Mouse (Mus musculus): Measurements from ENCODE around the gene Amn. TPM values are rescaled to one million over a fixed set of nuclear protein-coding genes. Genes with fewer than 3 reads are reported as not detected.

Amn gene
- polyA plus RNA-seq, 1 experiment: 1,225 TPM

DNA sequence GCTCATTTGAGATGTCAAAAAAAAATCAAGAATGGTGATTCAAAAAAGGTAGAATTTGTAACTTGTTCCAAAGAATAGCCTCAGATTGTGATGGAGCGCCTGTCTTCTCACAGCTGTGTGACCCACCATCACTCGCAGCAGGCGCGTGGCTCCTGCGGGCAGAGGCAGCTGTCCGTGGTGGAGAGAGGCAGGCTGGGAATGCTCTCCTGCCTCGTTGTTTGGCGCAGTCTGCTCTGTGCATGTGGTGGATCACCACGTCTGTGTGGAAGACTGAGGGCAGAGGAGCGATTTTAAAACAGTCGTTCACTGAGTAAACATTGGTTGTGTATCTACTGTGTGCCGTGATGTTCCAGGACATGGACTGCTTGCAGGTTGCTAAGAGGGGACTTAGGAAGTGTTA is 27.2 kb upstream of the Amn start:
- H3K27ac ChIP-seq (ENCODE audit: insufficient read depth, low read depth, low read length): no peak overlapping the region
- TF ChIP-seq CTCF (IDR thresholded peaks at IDR 0.05; ENCODE audit: extremely low read depth, insufficient read length, insufficient replicate concordance, low read depth, low read length): no peak
- no peak for TF ChIP-seq POLR2A (IDR thresholded peaks at IDR 0.05; ENCODE audit: low read depth, low read length)
- no peaks in the 10 kb centered on the region for H3K27me3 ChIP-seq (ENCODE audit: control insufficient read depth, insufficient read depth, low read length)
- H3K4me3 ChIP-seq (ENCODE audit: low read depth, low read length): no peak overlapping the region
- no peaks in the 10 kb centered on the region for H3K4me1 ChIP-seq (ENCODE audit: control insufficient read depth, insufficient read depth, insufficient read length, low read length)
- WGBS: 84% methylated on average over 12 of the region's 12 CpGs
- H3K36me3 ChIP-seq (ENCODE audit: control insufficient read depth, insufficient read depth, low read length): peaks cover 61% of the 10 kb centered on the region

DNA sequence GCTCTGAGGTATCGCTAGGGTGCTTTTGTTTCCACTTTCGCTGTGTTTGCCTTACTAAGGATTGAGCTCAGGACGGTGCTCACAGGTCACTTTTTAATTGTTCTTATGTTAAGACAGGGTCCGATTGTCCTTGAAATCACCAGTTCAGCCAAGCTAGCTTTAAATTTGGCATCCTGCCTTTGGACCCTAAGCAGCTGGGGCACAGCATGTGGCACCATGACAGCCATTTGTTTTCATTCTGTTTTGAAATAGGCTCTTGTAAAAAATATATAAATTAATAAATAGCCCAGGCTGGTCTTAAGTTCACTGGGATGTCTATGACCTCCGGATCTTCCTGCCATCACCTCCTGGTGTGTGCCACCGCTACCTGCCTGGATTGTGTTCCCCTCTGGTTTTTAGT is 25.8 kb upstream of the Amn start:
- WGBS: 89% methylated on average over 6 of the region's 6 CpGs
- Histone ChIP-seq H3K4me1 (ENCODE audit: control insufficient read depth, insufficient read depth, insufficient read length, low read length) (no peaks in the 10 kb centered on the region), H3K36me3 (ENCODE audit: control insufficient read depth, insufficient read depth, low read length) (peaks cover 53% of the 10 kb centered on the region), H3K27me3 (ENCODE audit: control insufficient read depth, insufficient read depth, low read length) (no peaks in the 10 kb centered on the region), H3K4me3 (ENCODE audit: low read depth, low read length) (no peak overlapping the region), H3K27ac (ENCODE audit: insufficient read depth, low read depth, low read length) (no peak overlapping the region)
- TF ChIP-seq CTCF (IDR thresholded peaks at IDR 0.05; ENCODE audit: extremely low read depth, insufficient read length, insufficient replicate concordance, low read depth, low read length): no peak
- TF ChIP-seq POLR2A (IDR thresholded peaks at IDR 0.05; ENCODE audit: low read depth, low read length): no peak

DNA sequence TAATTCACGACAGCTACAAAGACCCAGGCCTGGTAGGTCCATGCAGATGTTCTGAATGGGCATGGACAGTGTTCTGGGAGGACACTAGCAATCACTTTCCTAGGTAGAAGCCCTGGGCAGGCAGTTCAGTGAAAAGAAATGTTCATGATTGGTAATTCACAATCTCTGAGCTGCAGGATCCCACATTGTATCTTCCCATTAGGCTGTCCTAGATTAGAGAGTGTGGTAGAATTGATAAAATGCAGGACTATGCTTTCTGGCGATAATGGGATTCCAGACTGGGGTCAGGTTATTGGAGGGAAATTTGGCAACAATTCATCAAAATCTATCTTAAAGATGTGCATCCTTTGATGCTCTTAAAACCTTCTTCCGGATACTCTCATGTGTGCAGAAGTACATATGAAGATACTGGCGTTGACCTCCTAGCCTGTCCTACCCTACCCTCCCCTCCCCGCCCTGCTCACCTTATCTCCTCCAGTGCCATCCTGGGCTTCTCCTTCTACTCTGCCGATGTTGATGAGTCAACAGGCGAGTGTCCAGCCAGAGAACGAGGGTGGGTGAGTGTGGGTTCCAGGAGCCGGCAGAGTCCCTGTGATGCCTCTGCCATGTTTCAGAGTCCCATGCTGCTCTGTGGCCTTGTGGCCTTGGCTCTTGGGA is 24.0 kb upstream of the Amn start:
- H3K27me3 ChIP-seq (ENCODE audit: control insufficient read depth, insufficient read depth, low read length): no peaks in the 10 kb centered on the region
- 89% methylated on average over 9 of the region's 9 CpGs for WGBS
- peaks cover 47% of the 10 kb centered on the region for H3K36me3 ChIP-seq (ENCODE audit: control insufficient read depth, insufficient read depth, low read length)
- H3K27ac ChIP-seq (ENCODE audit: insufficient read depth, low read depth, low read length): no peak overlapping the region
- no peak overlapping the region for H3K4me3 ChIP-seq (ENCODE audit: low read depth, low read length)
- H3K4me1 ChIP-seq (ENCODE audit: control insufficient read depth, insufficient read depth, insufficient read length, low read length): no peaks in the 10 kb centered on the region
- TF ChIP-seq CTCF (IDR thresholded peaks at IDR 0.05; ENCODE audit: extremely low read depth, insufficient read length, insufficient replicate concordance, low read depth, low read length) (no peak), POLR2A (IDR thresholded peaks at IDR 0.05; ENCODE audit: low read depth, low read length) (no peak)

DNA sequence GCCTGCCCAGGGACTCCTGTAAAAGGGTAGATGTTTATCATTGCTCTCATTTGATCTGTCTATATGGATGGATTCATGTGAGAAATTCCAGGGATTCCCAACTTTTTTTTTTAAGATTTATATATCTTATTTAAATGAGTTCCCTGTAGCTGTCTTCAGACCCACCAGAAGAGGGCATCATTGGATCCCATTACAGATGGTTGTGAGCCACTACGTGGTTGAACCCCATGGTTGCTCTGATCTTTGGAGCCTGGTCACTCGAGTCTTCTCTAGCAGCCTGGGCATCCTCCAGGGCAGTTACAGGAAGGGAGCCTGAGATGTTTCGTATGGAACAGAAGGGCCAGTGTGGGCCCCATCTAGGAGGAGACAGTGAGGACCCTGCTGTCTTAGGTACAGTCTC is 21.8 kb upstream of the Amn start:
- WGBS: 45% methylated on average over 3 of the region's 3 CpGs
- Histone ChIP-seq H3K36me3 (ENCODE audit: control insufficient read depth, insufficient read depth, low read length) (peaks cover 34% of the 10 kb centered on the region), H3K4me3 (ENCODE audit: low read depth, low read length) (no peak overlapping the region), H3K27ac (ENCODE audit: insufficient read depth, low read depth, low read length) (no peak overlapping the region), H3K4me1 (ENCODE audit: control insufficient read depth, insufficient read depth, insufficient read length, low read length) (no peaks in the 10 kb centered on the region), H3K27me3 (ENCODE audit: control insufficient read depth, insufficient read depth, low read length) (no peaks in the 10 kb centered on the region)
- TF ChIP-seq POLR2A (IDR thresholded peaks at IDR 0.05; ENCODE audit: low read depth, low read length): no peak
- TF ChIP-seq CTCF (IDR thresholded peaks at IDR 0.05; ENCODE audit: extremely low read depth, insufficient read length, insufficient replicate concordance, low read depth, low read length): no peak

DNA sequence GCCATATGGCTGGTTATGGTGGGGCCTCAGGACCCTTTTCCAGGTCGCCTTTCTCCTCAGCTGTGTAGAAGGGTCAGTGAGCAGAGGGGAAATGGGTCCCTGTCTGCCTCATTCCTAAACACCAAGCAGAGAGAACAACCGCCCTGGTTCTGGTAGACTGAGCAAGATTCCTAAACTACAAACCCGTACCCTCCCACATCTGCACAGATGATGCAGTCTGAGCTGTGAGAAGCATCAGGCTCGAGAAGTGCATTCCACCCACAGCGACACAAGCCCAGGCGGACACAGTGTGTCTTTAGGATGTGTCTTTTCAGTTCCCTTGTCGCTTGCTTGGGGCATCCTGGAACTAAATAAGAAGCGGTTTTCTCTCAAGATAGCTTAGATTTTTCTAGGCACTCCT is 20.8 kb upstream of the Amn start:
- Histone ChIP-seq H3K4me1 (ENCODE audit: control insufficient read depth, insufficient read depth, insufficient read length, low read length) (no peaks in the 10 kb centered on the region), H3K36me3 (ENCODE audit: control insufficient read depth, insufficient read depth, low read length) (peaks cover 28% of the 10 kb centered on the region), H3K27ac (ENCODE audit: insufficient read depth, low read depth, low read length) (no peak overlapping the region), H3K27me3 (ENCODE audit: control insufficient read depth, insufficient read depth, low read length) (no peaks in the 10 kb centered on the region), H3K4me3 (ENCODE audit: low read depth, low read length) (no peak overlapping the region)
- 94% methylated on average over 8 of the region's 8 CpGs for WGBS
- TF ChIP-seq CTCF (IDR thresholded peaks at IDR 0.05; ENCODE audit: extremely low read depth, insufficient read length, insufficient replicate concordance, low read depth, low read length) (no peak), POLR2A (IDR thresholded peaks at IDR 0.05; ENCODE audit: low read depth, low read length) (no peak)

DNA sequence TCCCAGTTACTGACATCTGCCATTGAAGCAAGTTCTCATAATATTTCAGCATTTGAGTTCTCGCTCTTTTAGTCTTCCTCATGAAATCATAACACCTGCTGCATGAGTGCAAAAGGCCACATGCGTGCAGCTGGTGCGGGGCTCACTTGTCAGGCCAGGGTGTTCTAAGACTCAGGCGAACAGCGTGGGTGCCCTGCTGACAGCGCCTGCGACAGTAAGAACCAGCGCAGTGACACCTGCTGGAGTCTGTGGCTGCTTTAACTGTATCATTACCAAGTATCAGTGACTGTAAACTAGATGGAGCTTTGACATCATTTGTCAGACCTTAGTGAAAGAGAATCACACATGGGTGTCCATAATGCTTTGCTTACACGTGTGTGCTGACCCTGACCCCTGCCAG is 19.7 kb upstream of the Amn start:
- H3K27me3 ChIP-seq (ENCODE audit: control insufficient read depth, insufficient read depth, low read length): no peaks in the 10 kb centered on the region
- no peak overlapping the region for H3K27ac ChIP-seq (ENCODE audit: insufficient read depth, low read depth, low read length)
- peaks cover 26% of the 10 kb centered on the region for H3K36me3 ChIP-seq (ENCODE audit: control insufficient read depth, insufficient read depth, low read length)
- H3K4me1 ChIP-seq (ENCODE audit: control insufficient read depth, insufficient read depth, insufficient read length, low read length): no peaks in the 10 kb centered on the region
- WGBS: 80% methylated on average over 9 of the region's 9 CpGs
- TF ChIP-seq POLR2A (IDR thresholded peaks at IDR 0.05; ENCODE audit: low read depth, low read length) (no peak), CTCF (IDR thresholded peaks at IDR 0.05; ENCODE audit: extremely low read depth, insufficient read length, insufficient replicate concordance, low read depth, low read length) (no peak)
- H3K4me3 ChIP-seq (ENCODE audit: low read depth, low read length): no peak overlapping the region

DNA sequence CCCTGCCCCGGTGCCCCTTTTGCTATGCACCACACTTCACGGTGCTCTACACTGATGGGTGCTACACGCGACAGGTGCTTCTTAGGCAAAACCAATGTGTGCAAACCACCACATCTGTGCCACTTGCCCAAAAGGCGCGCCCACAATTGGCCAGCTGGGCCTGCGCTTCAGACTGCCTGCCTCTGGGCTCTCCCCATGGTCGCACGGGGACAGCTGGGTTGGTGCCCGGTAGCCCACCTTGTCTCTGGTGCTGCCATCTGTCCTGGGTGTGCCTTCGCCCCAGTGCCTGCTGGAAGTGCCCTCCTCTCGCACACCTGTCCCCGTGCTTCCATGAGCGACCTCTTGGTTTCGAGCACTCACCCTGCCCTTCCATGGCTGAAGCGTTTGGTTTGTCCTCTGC is 7.2 kb upstream of the Amn start:
- TF ChIP-seq CTCF (IDR thresholded peaks at IDR 0.05; ENCODE audit: extremely low read depth, insufficient read length, insufficient replicate concordance, low read depth, low read length) (no peak), POLR2A (IDR thresholded peaks at IDR 0.05; ENCODE audit: low read depth, low read length) (no peak)
- peaks cover 16% of the 10 kb centered on the region for H3K4me1 ChIP-seq (ENCODE audit: control insufficient read depth, insufficient read depth, insufficient read length, low read length)
- H3K27ac ChIP-seq (ENCODE audit: insufficient read depth, low read depth, low read length): no peak overlapping the region
- H3K4me3 ChIP-seq (ENCODE audit: low read depth, low read length): no peak overlapping the region
- no peaks in the 10 kb centered on the region for H3K27me3 ChIP-seq (ENCODE audit: control insufficient read depth, insufficient read depth, low read length)
- peaks cover 26% of the 10 kb centered on the region for H3K36me3 ChIP-seq (ENCODE audit: control insufficient read depth, insufficient read depth, low read length)
- 95% methylated on average over 16 of the region's 16 CpGs for WGBS
